Mouse (Mus musculus) MEL (cell line): ENCODE measurements around the gene Clcn5. TPM values are rescaled to one million over a fixed set of nuclear protein-coding genes. Genes with fewer than 3 reads are reported as not detected.

Experiments used
- DNase-seq: peaks from one replicate; pipeline ENCODE4 v3.0.0; 2011; ENCODE audit warnings: low read depth, low spot score
- H3K27ac ChIP-seq: 2 replicates; pipeline ENCODE4 v1.5.1; 2012; ENCODE audit warnings: low read depth, mild to moderate bottlenecking, control low read depth, low read length, moderate library complexity; ENCODE audit not compliant: control insufficient read depth
- H3K27me3 ChIP-seq, 2 experiments: fragments of 150-350 bp in 1 of 2; sonication (generic) in 1 of 2; 2 replicates each; pipeline ENCODE4 v1.6.1; 2012; ENCODE audit warnings: low read length in 2 of 2, mild to moderate bottlenecking in 2 of 2, improper control_type of control experiment in 1 of 2, moderate library complexity in 1 of 2; ENCODE audit not compliant: insufficient read depth in 2 of 2, control insufficient read depth in 1 of 2
- H3K36me3 ChIP-seq, 2 experiments: 2 replicates each; pipeline ENCODE4 v1.6.1; 2012 to 2014; ENCODE audit warnings: low read length in 2 of 2, improper control_type of control experiment in 1 of 2, inconsistent platforms in 1 of 2, mild to moderate bottlenecking in 1 of 2; ENCODE audit not compliant: insufficient read depth in 2 of 2, control insufficient read depth in 1 of 2
- H3K4me1 ChIP-seq, 2 experiments: fragments of 150-350 bp in 1 of 2; sonication (generic) in 1 of 2; 2 replicates each; pipeline ENCODE4 v1.6.1; 2012; ENCODE audit warnings: low read length in 2 of 2, improper control_type of control experiment in 1 of 2, mild to moderate bottlenecking in 1 of 2; ENCODE audit not compliant: insufficient read depth in 2 of 2, control insufficient read depth in 1 of 2
- H3K4me3 ChIP-seq, 2 experiments: fragments of 150-350 bp in 1 of 2; sonication (generic) in 1 of 2; 2 replicates each; pipeline ENCODE4 v1.5.1; 2012; ENCODE audit warnings: low read depth in 2 of 2, low read length in 2 of 2, mild to moderate bottlenecking in 2 of 2, moderate library complexity in 2 of 2, control low read depth in 1 of 2, improper control_type of control experiment in 1 of 2; ENCODE audit not compliant: control insufficient read depth in 1 of 2, insufficient read depth in 1 of 2
- H3K79me2 ChIP-seq: 2 replicates; pipeline ENCODE4 v1.6.1; 2012; ENCODE audit warnings: mild to moderate bottlenecking, low read length, moderate library complexity; ENCODE audit not compliant: control insufficient read depth, poor library complexity, insufficient read depth
- H3K9ac ChIP-seq: 2 replicates; pipeline ENCODE4 v1.6.1; 2012; ENCODE audit warnings: low read depth, mild to moderate bottlenecking, control low read depth, low read length, moderate library complexity; ENCODE audit not compliant: control insufficient read depth, poor library complexity, severe bottlenecking
- H3K9me3 ChIP-seq: fragments of 150-350 bp; sonication (generic); replicated peaks from 2 replicates; pipeline ENCODE4 v1.6.1; 2012; ENCODE audit warnings: mild to moderate bottlenecking, low read length, improper control_type of control experiment, moderate library complexity; ENCODE audit not compliant: insufficient read depth
- CHD2 ChIP-seq: IDR thresholded peaks from 2 replicates; pipeline ENCODE4 v1.6.1; 2011; ENCODE audit warnings: low read length, improper control_type of control experiment
- E2F4 ChIP-seq: IDR thresholded peaks from 2 replicates; pipeline ENCODE4 v1.6.1; 2011; ENCODE audit warnings: low read depth, low read length, improper control_type of control experiment, borderline replicate concordance
- ETS1 ChIP-seq: IDR thresholded peaks from 2 replicates; pipeline ENCODE4 v1.6.1; 2012; ENCODE audit warnings: low read depth, mild to moderate bottlenecking, inconsistent platforms, low read length, improper control_type of control experiment, moderate library complexity
- GABPA ChIP-seq: IDR thresholded peaks from 2 replicates; pipeline ENCODE4 v1.6.1; 2012; ENCODE audit warnings: low read depth, mild to moderate bottlenecking, inconsistent platforms, low read length, improper control_type of control experiment, moderate library complexity
- GATA1 ChIP-seq: IDR thresholded peaks from 2 replicates; pipeline ENCODE4 v1.6.1; 2011; ENCODE audit warnings: low read depth, low read length, improper control_type of control experiment
- HCFC1 ChIP-seq: IDR thresholded peaks from 2 replicates; pipeline ENCODE4 v1.6.1; 2012; ENCODE audit warnings: low read depth, mild to moderate bottlenecking, inconsistent platforms, low read length, improper control_type of control experiment, moderate library complexity
- KAT2A ChIP-seq: conservative IDR thresholded peaks from 2 replicates; pipeline ENCODE4 v1.6.1; 2012; ENCODE audit warnings: low read depth, low read length, improper control_type of control experiment, inconsistent platforms
- MAFK ChIP-seq: IDR thresholded peaks from 2 replicates; pipeline ENCODE4 v1.6.1; 2011; ENCODE audit warnings: low read depth, mild to moderate bottlenecking, low read length, improper control_type of control experiment, borderline replicate concordance
- MAX ChIP-seq: IDR thresholded peaks from 2 replicates; pipeline ENCODE4 v1.6.1; 2011; ENCODE audit warnings: low read length, improper control_type of control experiment
- MYC ChIP-seq: IDR thresholded peaks from 2 replicates; pipeline ENCODE4 v1.6.1; 2011; ENCODE audit warnings: low read depth, mild to moderate bottlenecking, low read length, improper control_type of control experiment, moderate library complexity
- NELFE ChIP-seq: IDR thresholded peaks from 2 replicates; pipeline ENCODE4 v1.6.1; 2011; ENCODE audit warnings: low read depth, low read length, improper control_type of control experiment
- NRF1 ChIP-seq: IDR thresholded peaks from 2 replicates; pipeline ENCODE4 v1.6.1; 2014; ENCODE audit warnings: low read depth, mild to moderate bottlenecking, inconsistent platforms, low read length, improper control_type of control experiment, moderate library complexity; ENCODE audit not compliant: poor library complexity, insufficient read depth, severe bottlenecking
- POLR2A ChIP-seq, 2 experiments: IDR thresholded peaks; 2 replicates each; pipeline ENCODE4 v1.6.1; 2011 to 2012; ENCODE audit warnings: low read length in 2 of 2, mild to moderate bottlenecking in 2 of 2, control low read depth in 1 of 2, improper control_type of control experiment in 1 of 2, low read depth in 1 of 2, moderate library complexity in 1 of 2; ENCODE audit not compliant: control insufficient read depth in 1 of 2, insufficient read depth in 1 of 2, poor library complexity in 1 of 2
- POLR2AphosphoS5 ChIP-seq: IDR thresholded peaks from 2 replicates; pipeline ENCODE4 v1.6.1; 2012; ENCODE audit warnings: low read depth, borderline replicate concordance, mild to moderate bottlenecking, inconsistent platforms, low read length, moderate library complexity, mixed read lengths
- RCOR1 ChIP-seq: IDR thresholded peaks from 2 replicates; pipeline ENCODE4 v1.6.1; 2012; ENCODE audit warnings: low read depth, mild to moderate bottlenecking, inconsistent platforms, low read length, improper control_type of control experiment
- SIN3A ChIP-seq: IDR thresholded peaks from 2 replicates; pipeline ENCODE4 v1.6.1; 2012; ENCODE audit warnings: low read length, improper control_type of control experiment, inconsistent platforms
- SMC3 ChIP-seq: IDR thresholded peaks from 2 replicates; pipeline ENCODE4 v1.6.1; 2011; ENCODE audit warnings: low read depth, low read length, improper control_type of control experiment
- TAL1 ChIP-seq: IDR thresholded peaks from 2 replicates; pipeline ENCODE4 v1.6.1; 2012; ENCODE audit warnings: mild to moderate bottlenecking, inconsistent platforms, low read length, moderate library complexity, mixed read lengths
- UBTF ChIP-seq: IDR thresholded peaks from 2 replicates; pipeline ENCODE4 v1.6.1; 2012; ENCODE audit warnings: low read depth, mild to moderate bottlenecking, inconsistent platforms, low read length, improper control_type of control experiment, moderate library complexity, borderline replicate concordance; ENCODE audit not compliant: insufficient read depth
- USF1 ChIP-seq: IDR thresholded peaks from 2 replicates; pipeline ENCODE4 v1.6.1; 2014; ENCODE audit warnings: low read depth, mild to moderate bottlenecking, inconsistent platforms, low read length, improper control_type of control experiment, moderate library complexity
- ZKSCAN1 ChIP-seq: IDR thresholded peaks from 2 replicates; pipeline ENCODE4 v1.6.1; 2012; ENCODE audit warnings: low read depth, mild to moderate bottlenecking, inconsistent platforms, low read length, improper control_type of control experiment, moderate library complexity
- ZNF384 ChIP-seq: IDR thresholded peaks from 2 replicates; pipeline ENCODE4 v1.6.1; 2012; ENCODE audit warnings: low read depth, mild to moderate bottlenecking, inconsistent platforms, low read length, improper control_type of control experiment
- polyA plus RNA-seq, 2 experiments: library from polyadenylated mRNA; stranded (reverse) in 1 of 2; unstranded in 1 of 2; fragments of >175 nt in 1 of 2; fragments of >200 nt in 1 of 2; gene quantifications; 2 replicates each; pipeline versions ENCODE4 v1.2.1 to v1.2.4; 2012; ENCODE audit warnings: low replicate concordance in 2 of 2, low read depth in 1 of 2; ENCODE audit not compliant: insufficient read length in 2 of 2, insufficient read depth in 1 of 2, missing spikeins in 1 of 2
- total RNA-seq: library from RNA; depleted of rRNA; stranded (reverse); fragments of 300-350 nt; gene quantifications from 2 replicates; pipeline ENCODE4 v1.2.3, GENCODE M21; 2012

Clcn5 gene
- total and polyA plus RNA-seq, 3 experiments, result 8.1 to 10.4 TPM; not detected in 1

DNA sequence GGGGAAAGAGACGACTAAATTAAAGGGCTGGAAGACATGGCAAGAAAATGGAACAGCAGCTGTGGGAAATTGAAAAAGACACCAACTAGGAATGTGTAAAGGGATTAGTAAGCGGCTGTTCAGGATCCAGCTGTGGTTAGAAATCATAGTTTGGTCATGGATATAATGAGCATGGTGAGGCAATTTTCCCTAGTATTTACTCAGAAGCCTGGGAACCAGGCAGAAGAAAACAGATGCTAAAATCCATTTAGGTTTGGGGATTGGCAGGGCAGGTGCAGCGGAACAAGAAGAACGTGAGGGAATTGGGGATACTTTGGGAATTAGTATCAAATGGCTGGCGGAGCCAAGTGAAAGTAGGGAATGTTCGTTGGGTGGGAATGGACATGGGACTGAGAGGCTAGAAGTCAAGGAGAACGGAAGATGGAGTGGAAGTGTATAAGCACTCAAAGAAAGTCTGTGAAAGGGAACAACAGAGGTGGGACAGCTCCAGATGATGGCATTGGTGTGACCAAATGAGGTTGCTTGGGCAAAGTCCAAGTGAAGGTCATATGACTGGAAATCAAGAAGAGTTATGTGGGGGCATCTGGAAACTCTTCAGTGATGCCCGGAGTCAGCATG, 26.9 kb downstream of the Clcn5 start:
- H3K79me2 ChIP-seq, result no peaks in the 10 kb centered on the region
- H3K27ac ChIP-seq, result no peak overlapping the region
- H3K4me1 ChIP-seq, result no peaks in the 10 kb centered on the region
- H3K27me3 ChIP-seq, result no peaks in the 10 kb centered on the region
- H3K9ac ChIP-seq, result no peak overlapping the region
- no peak overlapping the region for H3K4me3 ChIP-seq
- no peaks in the 10 kb centered on the region for H3K9me3 ChIP-seq
- no peaks in the 10 kb centered on the region for H3K36me3 ChIP-seq
- DNase-seq, result no peak
- TF ChIP-seq ETS1 (no peak), UBTF (no peak), CHD2 (no peak), MAFK (no peak), POLR2AphosphoS5 (no peak), MYC (no peak), SIN3A (no peak), POLR2A (IDR thresholded peaks at IDR 0.05; ENCODE audit: control insufficient read depth in 1 of 2, insufficient read depth in 1 of 2, low read depth in 1 of 2, low read length in 2 of 2, poor library complexity in 1 of 2) (no peak)

GRCm38 (mm10) chrX:7288976-7289375, 30.2 kb downstream of the Clcn5 start:
- no peak for DNase-seq
- no peaks in the 10 kb centered on the region for H3K27me3 ChIP-seq
- H3K27ac ChIP-seq, result no peak overlapping the region
- H3K9me3 ChIP-seq, result no peaks in the 10 kb centered on the region
- H3K9ac ChIP-seq, result no peak overlapping the region
- H3K4me3 ChIP-seq, result no peak overlapping the region
- H3K36me3 ChIP-seq, result no peaks in the 10 kb centered on the region
- no peak for TF ChIP-seq RCOR1
- no peak for TF ChIP-seq KAT2A
- no peak for TF ChIP-seq NELFE
- no peak for TF ChIP-seq USF1
- no peak for TF ChIP-seq MYC
- TF ChIP-seq, all 39 proteins: peak for 0
- Histone ChIP-seq H3K79me2 (no peaks in the 10 kb centered on the region), H3K4me1 (no peaks in the 10 kb centered on the region)

GRCm38 (mm10) chrX:7287051-7287734, 32.0 kb downstream of the Clcn5 start:
- TF ChIP-seq POLR2A (IDR thresholded peaks at IDR 0.05; ENCODE audit: control insufficient read depth in 1 of 2, insufficient read depth in 1 of 2, low read depth in 1 of 2, low read length in 2 of 2, poor library complexity in 1 of 2) (no peak), TAL1 (no peak), ZKSCAN1 (no peak), GATA1 (no peak), MAX (no peak), NRF1 (no peak), HCFC1 (no peak), E2F4 (no peak), UBTF (no peak), USF1 (no peak), NELFE (no peak), ZNF384 (no peak), GABPA (no peak), SIN3A (no peak), SMC3 (no peak), POLR2AphosphoS5 (no peak)
- H3K4me3 ChIP-seq, result no peak overlapping the region
- no peaks in the 10 kb centered on the region for H3K27me3 ChIP-seq
- no peak overlapping the region for H3K27ac ChIP-seq
- no peaks in the 10 kb centered on the region for H3K79me2 ChIP-seq
- DNase-seq, result no peak
- no peaks in the 10 kb centered on the region for H3K36me3 ChIP-seq
- no peaks in the 10 kb centered on the region for H3K9me3 ChIP-seq
- no peak overlapping the region for H3K9ac ChIP-seq
- H3K4me1 ChIP-seq, result no peaks in the 10 kb centered on the region
